Mouse (Mus musculus): Measurements from ENCODE around the gene Vwa3b.
A peak's percentile ranks its signal among the peaks of the same experiment; 100 is the strongest.

Vwa3b gene

DNA sequence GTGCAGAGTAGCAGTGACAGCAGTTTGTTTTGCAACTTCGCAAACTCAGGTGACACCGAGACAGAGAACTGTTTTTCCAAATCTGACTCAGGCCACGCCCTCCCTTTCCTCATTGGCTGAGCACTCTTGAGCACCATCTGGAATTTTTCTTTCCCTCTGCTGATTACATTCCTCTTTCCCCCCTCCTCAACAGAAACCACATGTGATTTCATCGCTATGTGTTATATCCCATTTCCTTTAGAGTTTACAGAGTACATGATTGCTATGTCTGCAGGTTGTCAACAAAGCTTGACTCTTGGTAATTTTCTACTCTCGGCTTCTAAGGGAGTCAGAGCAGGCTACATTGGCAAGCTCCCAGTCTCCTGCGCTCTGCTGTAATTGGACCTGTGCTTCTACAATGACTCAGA is 204.9 kb downstream of the Vwa3b start:
- DNase-seq (ENCODE audit: low spot score) = peak; percentile 84
